Mouse (Mus musculus): ENCODE data around the gene Ttll11. TPM values are rescaled to one million over a fixed set of nuclear protein-coding genes. Genes with fewer than 3 reads are reported as not detected.

Ttll11 gene
- polyA plus RNA-seq, 1 experiment: 0.91 TPM

- TF ChIP-seq CTCF (IDR thresholded peaks at IDR 0.05; ENCODE audit: extremely low read depth, insufficient read length, insufficient replicate concordance, low read depth, low read length): no peak
- TF ChIP-seq POLR2A (IDR thresholded peaks at IDR 0.05; ENCODE audit: low read depth, low read length): no peak
- Histone ChIP-seq H3K36me3 (ENCODE audit: control insufficient read depth, insufficient read depth, low read length) (no peaks in the 10 kb centered on the region), H3K27me3 (ENCODE audit: control insufficient read depth, insufficient read depth, low read length) (no peaks in the 10 kb centered on the region), H3K4me1 (ENCODE audit: control insufficient read depth, insufficient read depth, insufficient read length, low read length) (no peaks in the 10 kb centered on the region), H3K27ac (ENCODE audit: insufficient read depth, low read depth, low read length) (no peak overlapping the region), H3K4me3 (ENCODE audit: low read depth, low read length) (no peak overlapping the region)
- 35% methylated on average over 5 of the region's 5 CpGs for WGBS
These were observed 204.1 kb downstream of the Ttll11 start for GRCm38 (mm10) chr2:35775651-35776055.

- Histone ChIP-seq H3K27ac (ENCODE audit: insufficient read depth, low read depth, low read length) (no peak overlapping the region), H3K36me3 (ENCODE audit: control insufficient read depth, insufficient read depth, low read length) (no peaks in the 10 kb centered on the region), H3K27me3 (ENCODE audit: control insufficient read depth, insufficient read depth, low read length) (no peaks in the 10 kb centered on the region), H3K4me1 (ENCODE audit: control insufficient read depth, insufficient read depth, insufficient read length, low read length) (no peaks in the 10 kb centered on the region), H3K4me3 (ENCODE audit: low read depth, low read length) (no peak overlapping the region)
- 77% methylated on average over 2 of the region's 2 CpGs for WGBS
- TF ChIP-seq CTCF (IDR thresholded peaks at IDR 0.05; ENCODE audit: extremely low read depth, insufficient read length, insufficient replicate concordance, low read depth, low read length): no peak
- no peak for TF ChIP-seq POLR2A (IDR thresholded peaks at IDR 0.05; ENCODE audit: low read depth, low read length)
These were observed 209.2 kb downstream of the Ttll11 start for GRCm38 (mm10) chr2:35770541-35770940.

- Histone ChIP-seq H3K36me3 (ENCODE audit: control insufficient read depth, insufficient read depth, low read length) (no peaks in the 10 kb centered on the region), H3K4me1 (ENCODE audit: control insufficient read depth, insufficient read depth, insufficient read length, low read length) (no peaks in the 10 kb centered on the region), H3K27ac (ENCODE audit: insufficient read depth, low read depth, low read length) (no peak overlapping the region), H3K27me3 (ENCODE audit: control insufficient read depth, insufficient read depth, low read length) (no peaks in the 10 kb centered on the region), H3K4me3 (ENCODE audit: low read depth, low read length) (no peak overlapping the region)
- TF ChIP-seq POLR2A (IDR thresholded peaks at IDR 0.05; ENCODE audit: low read depth, low read length): no peak
- no peak for TF ChIP-seq CTCF (IDR thresholded peaks at IDR 0.05; ENCODE audit: extremely low read depth, insufficient read length, insufficient replicate concordance, low read depth, low read length)
- 92% methylated on average over 12 of the region's 12 CpGs for WGBS
These were observed 210.3 kb downstream of the Ttll11 start for GRCm38 (mm10) chr2:35769398-35769797.

- H3K4me1 ChIP-seq (ENCODE audit: control insufficient read depth, insufficient read depth, insufficient read length, low read length): no peaks in the 10 kb centered on the region
- H3K36me3 ChIP-seq (ENCODE audit: control insufficient read depth, insufficient read depth, low read length): no peaks in the 10 kb centered on the region
- H3K27me3 ChIP-seq (ENCODE audit: control insufficient read depth, insufficient read depth, low read length): no peaks in the 10 kb centered on the region
- H3K4me3 ChIP-seq (ENCODE audit: low read depth, low read length): no peak overlapping the region
- no peak for TF ChIP-seq CTCF (IDR thresholded peaks at IDR 0.05; ENCODE audit: extremely low read depth, insufficient read length, insufficient replicate concordance, low read depth, low read length)
- TF ChIP-seq POLR2A (IDR thresholded peaks at IDR 0.05; ENCODE audit: low read depth, low read length): no peak
- 53% methylated on average over 4 of the region's 4 CpGs for WGBS
- no peak overlapping the region for H3K27ac ChIP-seq (ENCODE audit: insufficient read depth, low read depth, low read length)
These were observed 211.0 kb downstream of the Ttll11 start for GRCm38 (mm10) chr2:35768538-35769238.

GRCm38 (mm10) chr2:35767834-35768537, 211.7 kb downstream of the Ttll11 start:
- TF ChIP-seq POLR2A (IDR thresholded peaks at IDR 0.05; ENCODE audit: low read depth, low read length) (no peak), CTCF (IDR thresholded peaks at IDR 0.05; ENCODE audit: extremely low read depth, insufficient read length, insufficient replicate concordance, low read depth, low read length) (no peak)
- no peaks in the 10 kb centered on the region for H3K4me1 ChIP-seq (ENCODE audit: control insufficient read depth, insufficient read depth, insufficient read length, low read length)
- 51% methylated on average over 14 of the region's 14 CpGs for WGBS

GRCm38 (mm10) chr2:35764328-35764727, 215.4 kb downstream of the Ttll11 start:
- Histone ChIP-seq H3K27me3 (ENCODE audit: control insufficient read depth, insufficient read depth, low read length) (no peaks in the 10 kb centered on the region), H3K27ac (ENCODE audit: insufficient read depth, low read depth, low read length) (no peak overlapping the region), H3K4me1 (ENCODE audit: control insufficient read depth, insufficient read depth, insufficient read length, low read length) (no peaks in the 10 kb centered on the region), H3K36me3 (ENCODE audit: control insufficient read depth, insufficient read depth, low read length) (no peaks in the 10 kb centered on the region), H3K4me3 (ENCODE audit: low read depth, low read length) (no peak overlapping the region)
- WGBS: 55% methylated on average over 8 of the region's 8 CpGs
- TF ChIP-seq CTCF (IDR thresholded peaks at IDR 0.05; ENCODE audit: extremely low read depth, insufficient read length, insufficient replicate concordance, low read depth, low read length) (no peak), POLR2A (IDR thresholded peaks at IDR 0.05; ENCODE audit: low read depth, low read length) (no peak)

More at GRCm38 (mm10) chr2:35767834-35768537, 211.7 kb downstream of the Ttll11 start:
- Histone ChIP-seq H3K4me3 (ENCODE audit: low read depth, low read length) (no peak overlapping the region), H3K27me3 (ENCODE audit: control insufficient read depth, insufficient read depth, low read length) (no peaks in the 10 kb centered on the region), H3K36me3 (ENCODE audit: control insufficient read depth, insufficient read depth, low read length) (no peaks in the 10 kb centered on the region), H3K27ac (ENCODE audit: insufficient read depth, low read depth, low read length) (no peak overlapping the region)

- Histone ChIP-seq H3K4me1 (ENCODE audit: control insufficient read depth, insufficient read depth, insufficient read length, low read length) (no peaks in the 10 kb centered on the region), H3K27ac (ENCODE audit: insufficient read depth, low read depth, low read length) (no peak overlapping the region), H3K36me3 (ENCODE audit: control insufficient read depth, insufficient read depth, low read length) (no peaks in the 10 kb centered on the region), H3K4me3 (ENCODE audit: low read depth, low read length) (no peak overlapping the region), H3K27me3 (ENCODE audit: control insufficient read depth, insufficient read depth, low read length) (no peaks in the 10 kb centered on the region)
- TF ChIP-seq POLR2A (IDR thresholded peaks at IDR 0.05; ENCODE audit: low read depth, low read length) (no peak), CTCF (IDR thresholded peaks at IDR 0.05; ENCODE audit: extremely low read depth, insufficient read length, insufficient replicate concordance, low read depth, low read length) (no peak)
- WGBS: 88% methylated on average over 7 of the region's 7 CpGs
These were observed 215.9 kb downstream of the Ttll11 start for GRCm38 (mm10) chr2:35763818-35764217.
